Mouse (Mus musculus): Measurements from ENCODE around the gene Mecom.

GRCm38 (mm10) chr3:30597271-30597670 lies 49.5 kb upstream of the Mecom start:
- no peak for TF ChIP-seq POLR2A (IDR thresholded peaks at IDR 0.05; ENCODE audit: borderline replicate concordance, extremely low read depth, insufficient read depth, insufficient read length, poor library complexity, severe bottlenecking)
- TF ChIP-seq CTCF (IDR thresholded peaks at IDR 0.05; ENCODE audit: borderline replicate concordance, extremely low read depth, insufficient read depth, insufficient read length) = no peak

Data from brain, embryonic 14.5 days (tissue).